Mouse (Mus musculus) CH12.LX (cell line): ENCODE measurements around the gene Paqr5. TPM values are rescaled to one million over a fixed set of nuclear protein-coding genes. Genes with fewer than 3 reads are reported as not detected.

Experiments used
- DNase-seq: peaks from one replicate; pipeline ENCODE4 v3.0.0-alpha.2; 2013; ENCODE audit errors: extremely low read depth
- H3K27ac ChIP-seq: 2 replicates; pipeline ENCODE4 v1.5.1; 2012; ENCODE audit warnings: low read depth, mild to moderate bottlenecking, control low read depth, moderate library complexity; ENCODE audit not compliant: insufficient read depth
- H3K27me3 ChIP-seq: replicated peaks from 2 replicates; pipeline ENCODE3; 2012; ENCODE audit warnings: inconsistent platforms
- H3K36me3 ChIP-seq, 2 experiments: replicated peaks in 1 of 2; 2 replicates each; pipeline versions ENCODE3 to v1.6.1; 2012; ENCODE audit warnings: inconsistent platforms in 1 of 2, low read length in 1 of 2, mild to moderate bottlenecking in 1 of 2, mixed read lengths in 1 of 2, moderate library complexity in 1 of 2; ENCODE audit not compliant: control insufficient read depth in 1 of 2, insufficient read depth in 1 of 2
- H3K4me1 ChIP-seq, 2 experiments: 2 replicates each; pipeline ENCODE4 v1.6.1; 2012; ENCODE audit warnings: inconsistent platforms in 1 of 2, moderate library complexity in 1 of 2; ENCODE audit not compliant: insufficient read depth in 2 of 2, control insufficient read depth in 1 of 2
- H3K4me2 ChIP-seq: 2 replicates; pipeline ENCODE4 v1.6.1; 2012; ENCODE audit warnings: low read depth, mild to moderate bottlenecking, control low read depth; ENCODE audit not compliant: poor library complexity, insufficient read depth, severe bottlenecking
- H3K4me3 ChIP-seq, 3 experiments: fragments of 150-350 bp in 1 of 3; sonication (generic) in 1 of 3; replicated peaks in 1 of 3; 2 replicates each; pipeline versions ENCODE3 to v1.5.1; 2011 to 2012; ENCODE audit warnings: low read depth in 2 of 3, low read length in 2 of 3, mild to moderate bottlenecking in 2 of 3, moderate library complexity in 2 of 3, control low read depth in 1 of 3, improper control_type of control experiment in 1 of 3, inconsistent platforms in 1 of 3, mixed read lengths in 1 of 3; ENCODE audit not compliant: poor library complexity in 1 of 3
- H3K79me2 ChIP-seq: replicated peaks from 2 replicates; pipeline ENCODE4 v1.6.1; 2012; ENCODE audit warnings: mild to moderate bottlenecking, moderate library complexity; ENCODE audit not compliant: control insufficient read depth, poor library complexity, insufficient read depth, severe bottlenecking; ENCODE audit errors: extremely low read depth
- H3K9ac ChIP-seq: 2 replicates; pipeline ENCODE4 v1.6.1; 2012; ENCODE audit warnings: low read depth, mild to moderate bottlenecking, control low read depth, moderate library complexity; ENCODE audit not compliant: insufficient read depth
- H3K9me3 ChIP-seq: replicated peaks from 2 replicates; pipeline ENCODE3; 2012; ENCODE audit warnings: low read length, inconsistent platforms, mixed read lengths
- BHLHE40 ChIP-seq: IDR thresholded peaks from 2 replicates; pipeline ENCODE4 v1.6.1; 2011; ENCODE audit warnings: mild to moderate bottlenecking, low read depth, low read length, improper control_type of control experiment
- CHD1 ChIP-seq: IDR thresholded peaks from 2 replicates; pipeline ENCODE4 v1.6.1; 2012; ENCODE audit warnings: low read depth, low read length, improper control_type of control experiment, inconsistent platforms
- CHD2 ChIP-seq: IDR thresholded peaks from 2 replicates; pipeline ENCODE4 v1.6.1; 2011; ENCODE audit warnings: low read length, improper control_type of control experiment
- CTCF ChIP-seq, 2 experiments: IDR thresholded peaks in 1 of 2; conservative IDR thresholded peaks in 1 of 2; 2 replicates each; pipeline ENCODE4 v1.5.1; 2011 to 2012; ENCODE audit warnings: low read depth in 2 of 2, low read length in 2 of 2, improper control_type of control experiment in 1 of 2, inconsistent platforms in 1 of 2, mild to moderate bottlenecking in 1 of 2, moderate library complexity in 1 of 2
- E2F4 ChIP-seq: IDR thresholded peaks from 2 replicates; pipeline ENCODE4 v1.6.1; 2011; ENCODE audit warnings: low read depth, low read length, improper control_type of control experiment; ENCODE audit not compliant: insufficient replicate concordance
- ELF1 ChIP-seq: IDR thresholded peaks from 2 replicates; pipeline ENCODE4 v1.6.1; 2014; ENCODE audit warnings: low read depth, mild to moderate bottlenecking, inconsistent platforms, low read length, improper control_type of control experiment
- ETS1 ChIP-seq: conservative IDR thresholded peaks from 2 replicates; pipeline ENCODE4 v1.6.1; 2012; ENCODE audit warnings: low read depth, mild to moderate bottlenecking, inconsistent platforms, low read length, improper control_type of control experiment, moderate library complexity
- GABPA ChIP-seq: IDR thresholded peaks from 2 replicates; pipeline ENCODE4 v1.6.1; 2012; ENCODE audit warnings: low read depth, low read length, improper control_type of control experiment, inconsistent platforms; ENCODE audit not compliant: insufficient replicate concordance
- HCFC1 ChIP-seq: IDR thresholded peaks from 2 replicates; pipeline ENCODE4 v1.6.1; 2012; ENCODE audit warnings: low read depth, mild to moderate bottlenecking, inconsistent platforms, low read length, improper control_type of control experiment
- IRF4 ChIP-seq: IDR thresholded peaks from 2 replicates; pipeline ENCODE4 v1.6.1; 2014; ENCODE audit warnings: low read depth, mild to moderate bottlenecking, inconsistent platforms, low read length, improper control_type of control experiment
- JUN ChIP-seq: IDR thresholded peaks from 2 replicates; pipeline ENCODE4 v1.6.1; 2011; ENCODE audit warnings: low read depth, mild to moderate bottlenecking, low read length, improper control_type of control experiment, moderate library complexity; ENCODE audit not compliant: insufficient read depth
- JUND ChIP-seq: conservative IDR thresholded peaks from 2 replicates; pipeline ENCODE4 v1.6.1; 2011; ENCODE audit warnings: low read depth, low read length, improper control_type of control experiment
- KAT2A ChIP-seq: IDR thresholded peaks from 2 replicates; pipeline ENCODE4 v1.6.1; 2012; ENCODE audit warnings: low read length, improper control_type of control experiment, inconsistent platforms; ENCODE audit not compliant: insufficient replicate concordance
- MAFK ChIP-seq: IDR thresholded peaks from 2 replicates; pipeline ENCODE4 v1.6.1; 2011; ENCODE audit warnings: low read length, improper control_type of control experiment; ENCODE audit not compliant: insufficient replicate concordance
- MAX ChIP-seq: IDR thresholded peaks from 2 replicates; pipeline ENCODE4 v1.6.1; 2011; ENCODE audit warnings: low read length, improper control_type of control experiment
- MAZ ChIP-seq: IDR thresholded peaks from 2 replicates; pipeline ENCODE4 v1.6.1; 2012; ENCODE audit warnings: low read depth, mild to moderate bottlenecking, inconsistent platforms, low read length, improper control_type of control experiment, moderate library complexity
- MYC ChIP-seq: IDR thresholded peaks from 2 replicates; pipeline ENCODE4 v1.6.1; 2011; ENCODE audit warnings: low read depth, mild to moderate bottlenecking, improper control_type of control experiment, low read length
- NELFE ChIP-seq: IDR thresholded peaks from 2 replicates; pipeline ENCODE4 v1.6.1; 2011; ENCODE audit warnings: low read depth, low read length, improper control_type of control experiment
- NRF1 ChIP-seq: IDR thresholded peaks from 2 replicates; pipeline ENCODE4 v1.6.1; 2014; ENCODE audit warnings: low read depth, mild to moderate bottlenecking, inconsistent platforms, low read length, improper control_type of control experiment, moderate library complexity
- POLR2A ChIP-seq: IDR thresholded peaks from 2 replicates; pipeline ENCODE4 v1.6.1; 2011; ENCODE audit warnings: low read depth, mild to moderate bottlenecking, improper control_type of control experiment, low read length
- POLR2AphosphoS2 ChIP-seq: IDR thresholded peaks from 2 replicates; pipeline ENCODE4 v1.6.1; 2011; ENCODE audit warnings: low read depth, low read length, improper control_type of control experiment
- RAD21 ChIP-seq: IDR thresholded peaks from 2 replicates; pipeline ENCODE4 v1.6.1; 2011; ENCODE audit warnings: low read depth, mild to moderate bottlenecking, low read length, improper control_type of control experiment, moderate library complexity
- RCOR1 ChIP-seq: conservative IDR thresholded peaks from 2 replicates; pipeline ENCODE4 v1.6.1; 2012; ENCODE audit warnings: low read depth, mild to moderate bottlenecking, inconsistent platforms, low read length, improper control_type of control experiment
- SIN3A ChIP-seq: IDR thresholded peaks from 2 replicates; pipeline ENCODE4 v1.6.1; 2012; ENCODE audit warnings: low read length, improper control_type of control experiment, inconsistent platforms
- TBP ChIP-seq: conservative IDR thresholded peaks from 2 replicates; pipeline ENCODE4 v1.6.1; 2011; ENCODE audit warnings: low read depth, low read length, improper control_type of control experiment
- TCF12 ChIP-seq: IDR thresholded peaks from 2 replicates; pipeline ENCODE4 v1.6.1; 2014; ENCODE audit warnings: low read depth, mild to moderate bottlenecking, inconsistent platforms, low read length, improper control_type of control experiment
- UBTF ChIP-seq: IDR thresholded peaks from 2 replicates; pipeline ENCODE4 v1.6.1; 2012; ENCODE audit warnings: low read depth, mild to moderate bottlenecking, inconsistent platforms, low read length, improper control_type of control experiment, moderate library complexity
- USF1 ChIP-seq: IDR thresholded peaks from 2 replicates; pipeline ENCODE4 v1.6.1; 2014; ENCODE audit warnings: low read depth, mild to moderate bottlenecking, inconsistent platforms, low read length, improper control_type of control experiment
- USF2 ChIP-seq: conservative IDR thresholded peaks from 2 replicates; pipeline ENCODE4 v1.6.1; 2011; ENCODE audit warnings: low read depth, low read length, improper control_type of control experiment
- ZKSCAN1 ChIP-seq: IDR thresholded peaks from 2 replicates; pipeline ENCODE4 v1.6.1; 2012; ENCODE audit warnings: low read depth, inconsistent platforms, low read length, improper control_type of control experiment, borderline replicate concordance
- ZMIZ1 ChIP-seq: IDR thresholded peaks from 2 replicates; pipeline ENCODE4 v1.6.1; 2012; ENCODE audit warnings: low read depth, mild to moderate bottlenecking, inconsistent platforms, low read length, improper control_type of control experiment
- dilution Hi-C: fragments of 300-500 bp; cut with MboI; formaldehyde crosslinking; loops from 2 replicates; pipeline ENCODE4 v1.14.3; 2020; ENCODE audit warnings: low sequenced_read_pairs; ENCODE audit not compliant: extremely low pct_unique_long_range_greater_than_20kb, extremely low pct_ligation_motif_present
- in situ Hi-C: fragments of 300-500 bp; cut with MboI; formaldehyde crosslinking; loops from 3 replicates; pipeline ENCODE4 v1.14.3; 2019; ENCODE audit warnings: low sequenced_read_pairs, low pct_ligation_motif_present, low pct_unique_long_range_greater_than_20kb, mixed read lengths
- polyA plus RNA-seq: library from polyadenylated mRNA; unstranded; fragments of >175 nt; gene quantifications from 2 replicates; pipeline ENCODE4 v1.2.1, GENCODE M21; 2012; ENCODE audit warnings: low read depth; ENCODE audit not compliant: insufficient read length
- total RNA-seq, 2 experiments: library from RNA; depleted of rRNA; stranded (reverse); fragments of 300-350 nt in 1 of 2; fragments of >200 nt in 1 of 2; gene quantifications; 2 replicates each; pipeline ENCODE4 v1.2.3; 2012 to 2014

Gene Paqr5
- total and polyA plus RNA-seq, 3 experiments = 0.38 to 0.43 (median 0.39) TPM

- Histone ChIP-seq H3K79me2 (peaks cover 10% of the 10 kb centered on the region), H3K4me1 (peaks cover 7 to 32% of the 10 kb centered on the region in 2 experiments; a peak in 3 of 4 replicates), H3K27ac (peak overlapping the region; percentile 93), H3K27me3 (no peaks in the 10 kb centered on the region), H3K36me3 (peaks cover 55 to 74% of the 10 kb centered on the region in 2 experiments), H3K4me3 (peak overlapping the region; percentile 70 to 95 (median 78)), H3K9me3 (no peaks in the 10 kb centered on the region), H3K9ac (peak overlapping the region; percentile 87), H3K4me2 (peak overlapping the region; percentile 63)
- dilution Hi-C loops (no loop called here), in situ Hi-C loops (no loop called here)
- no peak for DNase-seq
- TF ChIP-seq BHLHE40 (peak; percentile 30; the same call in 1 of the 2 replicates), ETS1 (no peak), GABPA (no peak), ZMIZ1 (no peak), POLR2AphosphoS2 (no peak), JUND (no peak), RCOR1 (no peak), ELF1 (no peak)
Observed at GRCm38 (mm10) chr9:61914917-61915300, 111.7 kb downstream of the Paqr5 start.

GRCm38 (mm10) chr9:61914203-61914916 lies 112.3 kb downstream of the Paqr5 start, which contains the start of gene Rplp1:
Gene Rplp1, minus strand, starts transcription at chr9:61914542.
- H3K4me3 ChIP-seq = peak within 1 kb of the TSS; percentile 74 to 95 (median 87)
- in situ Hi-C loops (no loop called here), dilution Hi-C loops (no loop called here)
- no peaks in the 10 kb centered on the region for H3K27me3 ChIP-seq
- peaks cover 7 to 27% of the 10 kb centered on the region in 2 experiments; a peak in 3 of 4 replicates for H3K4me1 ChIP-seq
- peak within 1 kb of the TSS; percentile 94 for H3K9ac ChIP-seq
- H3K79me2 ChIP-seq = peaks cover 10% of the 10 kb centered on the region
- H3K4me2 ChIP-seq = peak within 1 kb of the TSS; percentile 77
- peak within 1 kb of the TSS; percentile 93 for H3K27ac ChIP-seq
- H3K36me3 ChIP-seq = peaks cover 51 to 72% of the 10 kb centered on the region in 2 experiments
- DNase-seq = peak; percentile 98
- H3K9me3 ChIP-seq = no peaks in the 10 kb centered on the region
- no peak; the same call in 1 of the 2 replicates for TF ChIP-seq JUND
- TF ChIP-seq JUN = no peak
- TF ChIP-seq RAD21 = no peak
- peak; percentile 68 for TF ChIP-seq MAX
- TF ChIP-seq CTCF (conservative IDR thresholded peaks at IDR 0.05 in 1 of 2, IDR thresholded peaks at IDR 0.05 in 1 of 2; ENCODE audit: low read depth in 2 of 2, low read length in 2 of 2) = no peak
- peak; percentile 93 for TF ChIP-seq TCF12
- 0 out of 2 replicates have a peak, but pooled peaks have one; percentile 34 for TF ChIP-seq MAZ
- TF ChIP-seq UBTF = peak; percentile 69; the same call in 1 of the 2 replicates
- no peak for TF ChIP-seq CHD1
- TF ChIP-seq SIN3A = peak; percentile 76
- peak; percentile 87; the same call in 1 of the 2 replicates for TF ChIP-seq KAT2A
- peak; percentile 97 for TF ChIP-seq TBP
- TF ChIP-seq POLR2A = peak; percentile 99
- TF ChIP-seq ZKSCAN1 = no peak
- TF ChIP-seq USF2 = peak; percentile 49
- TF ChIP-seq USF1 = peak; percentile 70
- TF ChIP-seq HCFC1 = peak; percentile 87
- peak; percentile 98 for TF ChIP-seq NELFE
- no peak for TF ChIP-seq MAFK
- peak; percentile 90 for TF ChIP-seq POLR2AphosphoS2
- TF ChIP-seq ELF1 = peak; percentile 95
- TF ChIP-seq MYC = peak; percentile 93
- TF ChIP-seq E2F4 = 0 out of 2 replicates have a peak, but pooled peaks have one; percentile 38
- TF ChIP-seq IRF4 = peak; percentile 35; the same call in 1 of the 2 replicates
- TF ChIP-seq CHD2 = peak; percentile 62; the same call in 1 of the 2 replicates
- peak; percentile 81 for TF ChIP-seq NRF1
